Mouse (Mus musculus) forebrain, embryonic 11.5 days (tissue): Measurements from ENCODE around the gene Hist1h2bj. TPM values are rescaled to one million over a fixed set of nuclear protein-coding genes. Genes with fewer than 3 reads are reported as not detected.
"Not testable (repeated sequence)": the region's sequence is repeated elsewhere in the genome, so short reads cannot be mapped to it uniquely, and the experiment has no call there.

ENCODE experiments used
- ATAC-seq: fragments of 200-750 bp; cut with Nextera tagmentation; replicated peaks from 2 replicates; pipeline ENCODE4 v1.8.0; 2017; ENCODE audit warnings: moderate TSS enrichment; ENCODE audit not compliant: low FRiP score
- DNase-seq: peaks from one replicate; pipeline ENCODE4 v3.0.0-alpha.2; 2017; ENCODE audit warnings: low spot score
- H3K27ac ChIP-seq: fragments of 300-500 bp; sonication (generic); 2 replicates; pipeline ENCODE4 v1.5.1; 2014; ENCODE audit warnings: low read depth, low read length
- H3K27me3 ChIP-seq: fragments of 300-500 bp; sonication (generic); 2 replicates; pipeline ENCODE4 v1.6.1; 2014; ENCODE audit warnings: mild to moderate bottlenecking, low read length, mixed read lengths; ENCODE audit not compliant: control insufficient read depth, insufficient read depth
- H3K36me3 ChIP-seq: fragments of 300-500 bp; sonication (generic); 2 replicates; pipeline ENCODE4 v1.6.1; 2014; ENCODE audit warnings: mild to moderate bottlenecking, low read length, moderate library complexity, mixed read lengths; ENCODE audit not compliant: control insufficient read depth, insufficient read depth
- H3K4me1 ChIP-seq: fragments of 300-500 bp; sonication (generic); replicated peaks from 2 replicates; pipeline ENCODE4 v1.6.1; 2014; ENCODE audit warnings: low read length, mixed read lengths; ENCODE audit not compliant: control insufficient read depth, insufficient read depth
- H3K4me2 ChIP-seq: fragments of 300-500 bp; sonication (generic); 2 replicates; pipeline ENCODE4 v1.6.1; 2014; ENCODE audit warnings: low read depth, mild to moderate bottlenecking, low read length, moderate library complexity, mixed read lengths; ENCODE audit not compliant: severe bottlenecking
- H3K4me3 ChIP-seq: fragments of 300-500 bp; sonication (generic); 2 replicates; pipeline ENCODE4 v1.5.1; 2014; ENCODE audit warnings: low read depth, low read length
- H3K9ac ChIP-seq: fragments of 300-500 bp; sonication (generic); 2 replicates; pipeline ENCODE4 v1.6.1; 2014; ENCODE audit warnings: low read length
- H3K9me3 ChIP-seq: fragments of 300-500 bp; sonication (generic); 2 replicates; pipeline ENCODE4 v1.6.1; 2016; ENCODE audit warnings: low read length, mixed read lengths; ENCODE audit not compliant: control insufficient read depth
- WGBS: fragments of 180-500 bp; shearing (Covaris S2); extraction: QIAGEN DNeasy Blood & Tissue Kit; methylation state at CpG from one replicate; pipeline ENCODE4 v1.1.7; 2014; 5-methylcytosine and 5-hydroxymethylcytosine counted together
- polyA plus RNA-seq: library from polyadenylated mRNA; unstranded; fragments of >200 nt; fragmentation: Nextera tagmentation; extraction: Ambion mirVana; gene quantifications from 2 replicates; pipeline ENCODE4 v1.2.1, GENCODE M21; 2014

The Hist1h2bj gene
- polyA plus RNA-seq, 1 experiment from 2014 or later: 9.6 TPM

DNA sequence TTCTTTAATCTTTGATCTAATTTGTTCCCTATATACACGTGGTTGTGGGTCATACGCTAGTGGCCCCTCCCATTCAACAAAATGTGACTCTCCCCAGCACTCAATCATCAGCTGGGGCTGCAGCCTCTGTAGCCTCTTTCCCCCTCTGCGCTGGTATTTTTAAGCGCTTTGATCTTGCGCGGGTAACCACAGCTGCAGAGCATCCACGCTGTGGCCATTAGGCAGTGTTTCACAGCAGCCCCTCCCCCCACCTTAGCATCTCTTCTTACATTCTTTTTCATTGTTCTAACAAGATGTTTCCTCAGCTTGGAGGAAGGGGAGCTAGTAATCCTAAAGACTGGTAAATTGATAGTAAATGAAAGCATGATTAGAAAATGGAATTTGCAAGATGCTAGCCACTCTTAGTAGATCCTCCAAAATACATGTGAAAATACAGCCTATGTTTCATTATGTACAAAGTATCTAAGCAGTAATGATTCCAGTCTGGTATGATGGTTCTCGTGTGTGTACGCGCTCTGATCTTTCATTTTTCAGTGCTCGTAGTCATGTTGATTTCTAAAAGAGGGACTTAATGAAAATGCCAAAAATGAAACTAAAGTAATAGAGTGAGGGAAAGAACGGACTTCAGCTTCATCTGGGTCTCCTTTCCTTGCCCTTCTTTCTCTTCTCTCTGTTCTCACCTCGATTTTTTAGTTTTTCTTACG is 6.9 kb downstream of the Hist1h2bj start:
- WGBS: 2% methylated on average over 14 of the region's 14 CpGs
- ATAC-seq (peak; percentile 62), DNase-seq (peak; percentile 85)
- H3K4me1 ChIP-seq: 0 out of 2 replicates have a peak, but pooled peaks cover 2% of the 10 kb centered on the region
- H3K27ac ChIP-seq: peak overlapping the region; percentile 74
- no peaks in the 10 kb centered on the region for H3K9me3 ChIP-seq
- peak overlapping the region; percentile 33 for H3K4me3 ChIP-seq
- peak overlapping the region; percentile 41 for H3K9ac ChIP-seq
- H3K4me2 ChIP-seq: peak overlapping the region; percentile 48
- H3K27me3 ChIP-seq: no peaks in the 10 kb centered on the region
- H3K36me3 ChIP-seq: no peaks in the 10 kb centered on the region

DNA sequence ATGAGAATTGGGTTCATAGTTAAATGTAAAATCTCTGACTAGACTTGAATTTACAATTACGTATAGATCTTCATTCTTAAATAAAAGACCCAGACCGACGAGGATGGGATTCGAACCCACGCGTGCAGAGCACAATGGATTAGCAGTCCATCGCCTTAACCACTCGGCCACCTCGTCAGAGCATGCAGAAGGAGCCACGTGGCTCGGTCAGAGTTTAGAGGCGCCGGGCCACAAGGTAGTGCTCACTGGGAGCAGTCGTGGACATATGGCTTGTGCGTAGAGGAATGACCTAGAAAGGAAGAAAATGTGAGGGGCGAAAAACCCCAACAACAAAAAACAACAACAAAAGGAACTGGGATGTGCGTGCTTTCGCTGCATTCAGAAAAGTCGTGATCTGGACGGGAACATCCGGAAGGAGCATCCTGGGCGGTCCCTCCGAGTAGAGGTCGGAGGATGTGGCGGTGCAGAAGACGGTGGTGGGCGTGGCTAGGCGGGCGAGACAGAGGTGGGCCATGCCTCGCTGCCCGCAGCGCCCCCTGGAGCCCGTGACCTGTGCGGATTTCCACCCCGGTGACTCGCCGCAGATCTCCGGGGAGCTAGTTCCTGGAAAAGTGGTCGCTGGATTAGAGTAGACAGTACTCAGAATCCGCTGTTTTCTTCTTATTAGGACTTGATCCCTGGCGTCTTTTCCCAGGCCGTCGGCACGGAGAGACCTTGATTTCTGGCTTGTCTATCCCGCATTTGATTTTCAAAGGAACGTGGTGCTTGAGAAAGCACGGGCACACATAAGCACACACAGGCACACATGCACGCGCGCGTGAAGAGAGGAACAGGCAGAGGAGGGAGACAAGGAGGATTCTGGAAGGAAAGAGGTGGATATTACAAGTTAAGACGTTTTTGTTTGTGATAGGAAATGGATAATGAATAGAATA is 7.8 kb downstream of the Hist1h2bj start:
- under 1% methylated on average over 52 of the region's 52 CpGs for WGBS

GRCm38 (mm10) chr13:22051523-22051859 is 8.5 kb downstream of the Hist1h2bj start:
- 17% methylated on average over 5 of the region's 5 CpGs for WGBS
- Histone ChIP-seq H3K4me2 (peak overlapping the region; percentile 48; the same call in 1 of the 2 replicates), H3K4me1 (0 out of 2 replicates have a peak, but pooled peaks cover 2% of the 10 kb centered on the region), H3K36me3 (no peaks in the 10 kb centered on the region), H3K9me3 (no peaks in the 10 kb centered on the region), H3K27me3 (no peaks in the 10 kb centered on the region), H3K9ac (peak overlapping the region; percentile 41), H3K4me3 (peak overlapping the region; percentile 33), H3K27ac (peak overlapping the region; percentile 31; the same call in 1 of the 2 replicates)
- DNase-seq: no peak
- ATAC-seq: no peak

More for the DNA sequence above, 7.8 kb downstream of the Hist1h2bj start:
- H3K9me3 ChIP-seq: no peaks in the 10 kb centered on the region
- H3K4me3 ChIP-seq: peak overlapping the region; percentile 33
- H3K9ac ChIP-seq: peak overlapping the region; percentile 41
- 0 out of 2 replicates have a peak, but pooled peaks cover 2% of the 10 kb centered on the region for H3K4me1 ChIP-seq
- no peaks in the 10 kb centered on the region for H3K27me3 ChIP-seq
- H3K27ac ChIP-seq: peak overlapping the region; percentile 74
- peak overlapping the region; percentile 48 for H3K4me2 ChIP-seq
- no peaks in the 10 kb centered on the region for H3K36me3 ChIP-seq
- ATAC-seq (peak; percentile 95), DNase-seq (peak; percentile 98)

DNA sequence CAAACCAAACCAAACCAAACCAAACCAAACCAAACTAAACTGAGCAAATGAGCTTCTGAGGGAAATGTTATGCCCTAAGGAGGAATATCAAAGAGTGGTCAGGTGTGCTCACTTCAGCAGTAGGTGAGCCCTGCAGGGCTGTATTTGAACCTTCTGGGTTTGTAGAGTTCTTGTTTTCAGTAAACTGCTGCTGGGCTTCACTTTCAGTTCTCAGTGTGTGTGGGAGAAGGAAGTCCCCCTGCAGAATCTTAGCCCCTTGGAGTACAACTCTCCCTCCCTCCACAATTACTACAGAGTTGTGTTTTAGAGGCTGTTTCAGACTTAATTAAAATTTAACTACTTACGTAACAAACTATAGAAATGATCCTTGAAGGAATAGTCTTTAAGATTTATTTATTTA is 10.7 kb downstream of the Hist1h2bj start:
- H3K4me3 ChIP-seq: no peak overlapping the region
- no peaks in the 10 kb centered on the region for H3K27me3 ChIP-seq
- no peak overlapping the region for H3K4me2 ChIP-seq
- DNase-seq (no peak), ATAC-seq (no peak)
- 0 out of 2 replicates have a peak, but pooled peaks cover 2% of the 10 kb centered on the region for H3K4me1 ChIP-seq
- no peak overlapping the region for H3K9ac ChIP-seq
- H3K9me3 ChIP-seq: no peaks in the 10 kb centered on the region
- 89% methylated on average over 1 of the region's 1 CpGs for WGBS
- H3K27ac ChIP-seq: no peak overlapping the region
- no peaks in the 10 kb centered on the region for H3K36me3 ChIP-seq

- H3K4me1 ChIP-seq: no peaks in the 10 kb centered on the region
- 82% methylated on average over 1 of the region's 1 CpGs for WGBS
- H3K27ac ChIP-seq: no peak overlapping the region
- no peak overlapping the region for H3K4me3 ChIP-seq
- H3K27me3 ChIP-seq: no peaks in the 10 kb centered on the region
- no peaks in the 10 kb centered on the region for H3K36me3 ChIP-seq
- no peak overlapping the region for H3K9ac ChIP-seq
- ATAC-seq: no peak
- H3K9me3 ChIP-seq: no peaks in the 10 kb centered on the region
- DNase-seq: no peak
- H3K4me2 ChIP-seq: no peak overlapping the region
Observed at GRCm38 (mm10) chr13:22061422-22061821, 18.4 kb downstream of the Hist1h2bj start.

DNA sequence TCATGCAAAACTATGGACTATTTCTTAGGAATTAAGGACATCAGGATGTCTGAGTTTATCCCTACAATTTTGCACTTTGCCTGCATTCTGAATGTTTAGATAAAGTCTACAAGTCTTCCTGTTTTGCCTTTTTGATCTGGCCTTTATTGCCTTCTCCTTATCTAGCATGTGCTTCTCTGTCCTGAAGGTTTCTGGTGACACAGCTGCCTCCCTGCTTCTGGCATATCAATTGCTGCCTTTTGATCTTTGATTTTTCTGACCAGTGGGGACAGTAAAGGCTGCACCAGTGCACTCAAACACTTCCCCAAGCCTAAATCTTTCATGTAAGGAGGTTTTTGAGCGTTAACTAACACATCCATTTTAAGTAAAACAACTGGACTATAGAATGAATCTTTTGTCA is 20.5 kb downstream of the Hist1h2bj start:
- H3K9me3 ChIP-seq: no peaks in the 10 kb centered on the region
- 63% methylated on average over 1 of the region's 1 CpGs for WGBS
- ATAC-seq (no peak), DNase-seq (no peak)
- H3K4me2 ChIP-seq: no peak overlapping the region
- no peak overlapping the region for H3K9ac ChIP-seq
- no peak overlapping the region for H3K27ac ChIP-seq
- H3K36me3 ChIP-seq: no peaks in the 10 kb centered on the region
- H3K4me1 ChIP-seq: no peaks in the 10 kb centered on the region
- H3K27me3 ChIP-seq: no peaks in the 10 kb centered on the region
- no peak overlapping the region for H3K4me3 ChIP-seq

- H3K27me3 ChIP-seq, H3K9ac ChIP-seq, H3K9me3 ChIP-seq, H3K4me1 ChIP-seq, H3K4me3 ChIP-seq, DNase-seq, ATAC-seq, H3K36me3 ChIP-seq, H3K27ac ChIP-seq, H3K4me2 ChIP-seq: not testable (repeated sequence)
- 93% methylated on average over 1 of the region's 1 CpGs for whole genome bisulfite sequencing
Observed at GRCm38 (mm10) chr13:22084140-22084539, 41.1 kb downstream of the Hist1h2bj start, which contains the start of gene Vmn1r188. Vmn1r188 (plus strand) TSS chr13:22084440.
